Mouse (Mus musculus) kidney, adult 10 weeks (tissue): ENCODE measurements around the gene Lce6a. TPM values are rescaled to one million over a fixed set of nuclear protein-coding genes. Genes with fewer than 3 reads are reported as not detected.

Experiments used
- polyA plus RNA-seq: library from polyadenylated mRNA; stranded (reverse); fragments of 350-450 nt; fragmentation: Illumina TruSeq; extraction: RNeasy Lipid Tissue Mini Kit (QIAGEN cat#74804); gene quantifications from one replicate; pipeline ENCODE4 v1.2.3, GENCODE M21; 2014; ENCODE audit warnings: low read depth, low replicate concordance

The Lce6a gene
- polyA plus RNA-seq: not detected

DNA sequence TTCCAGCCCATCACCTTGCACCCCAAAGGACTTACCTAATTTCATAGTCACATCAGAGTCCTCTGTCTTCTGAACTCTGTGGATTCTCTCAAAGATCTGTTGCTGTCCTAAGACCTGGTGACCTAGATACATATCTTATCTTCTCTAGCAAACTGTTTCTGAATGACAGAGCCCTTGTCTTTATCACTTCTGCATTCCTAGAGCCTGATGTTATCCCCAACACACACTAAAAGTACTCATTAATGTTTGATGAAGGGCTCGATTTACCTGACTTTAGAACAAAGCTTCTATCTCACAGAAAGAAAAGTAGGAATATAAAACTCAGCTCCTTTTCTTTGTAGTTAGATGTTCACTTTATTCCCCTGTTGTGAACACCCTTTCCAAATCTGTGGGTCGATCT is at the start of gene Lce6a:
Gene Lce6a (minus strand): TSS at position 101 of the 400 bp plus-strand sequence.

DNA sequence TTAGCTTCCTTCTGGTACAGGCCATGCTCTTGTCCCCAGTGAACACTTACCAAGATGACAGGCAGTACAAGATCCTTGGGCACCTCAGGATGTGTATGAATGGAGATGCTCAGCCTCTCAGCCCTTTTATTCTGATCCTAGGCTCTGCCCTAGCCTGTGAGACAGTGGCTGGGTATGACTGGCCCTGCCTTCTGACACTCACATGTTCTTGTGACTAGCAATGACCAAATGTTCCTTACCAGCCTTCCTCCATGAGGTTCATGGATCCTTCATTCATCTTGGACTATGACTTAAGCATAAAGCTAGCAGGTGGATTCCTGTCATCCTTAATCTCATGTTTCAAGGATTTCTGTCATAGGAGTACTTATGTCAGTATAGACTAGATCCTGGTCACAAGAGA is 48.8 kb upstream of the Lce6a start, which contains the start of gene Lce1a2:
Gene Lce1a2 (minus strand): TSS at position 101 of the 400 bp plus-strand sequence.

DNA sequence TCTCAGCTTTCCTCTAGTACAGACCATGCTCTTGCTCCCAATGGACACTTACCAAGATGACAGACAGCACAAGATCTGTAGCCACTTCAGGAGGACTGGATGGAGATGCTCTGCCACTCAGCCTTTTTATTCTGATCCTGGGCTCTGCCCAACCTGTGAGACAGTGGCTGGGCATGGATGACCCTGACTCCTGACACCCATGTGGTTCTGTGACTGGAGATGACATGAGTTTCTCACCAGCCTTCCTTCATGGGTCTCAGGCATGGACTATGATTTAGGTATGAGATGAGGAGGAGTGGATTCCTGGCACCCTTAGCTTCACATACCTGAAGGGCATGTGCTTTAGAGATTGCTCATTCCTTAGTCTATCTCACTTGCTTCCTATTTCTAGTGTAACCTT is 35.4 kb upstream of the Lce6a start, which contains the start of gene Lce1b:
Gene Lce1b (minus strand): TSS at position 101 of the 400 bp plus-strand sequence.

DNA sequence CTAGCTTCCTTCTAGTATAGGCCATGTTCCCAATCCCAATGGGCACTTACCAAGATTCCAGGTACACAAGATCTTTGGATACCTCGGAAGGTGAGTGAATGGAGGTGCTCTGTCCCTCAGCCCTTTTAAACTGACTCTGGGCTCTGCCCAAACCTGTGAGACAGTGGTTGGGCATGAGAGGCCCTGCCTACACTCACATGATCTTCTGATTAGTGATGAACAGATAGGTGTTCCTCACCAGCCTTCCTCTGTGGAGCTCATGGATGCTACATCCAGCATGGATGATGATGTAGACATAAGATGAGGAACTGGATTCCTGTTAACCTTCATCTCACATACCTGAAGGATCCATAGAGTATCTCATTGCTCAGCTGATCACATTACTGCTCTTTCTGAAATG is 26.7 kb upstream of the Lce6a start, which contains the start of gene Lce1a1:
Gene Lce1a1 (minus strand): TSS at position 101 of the 400 bp plus-strand sequence.

DNA sequence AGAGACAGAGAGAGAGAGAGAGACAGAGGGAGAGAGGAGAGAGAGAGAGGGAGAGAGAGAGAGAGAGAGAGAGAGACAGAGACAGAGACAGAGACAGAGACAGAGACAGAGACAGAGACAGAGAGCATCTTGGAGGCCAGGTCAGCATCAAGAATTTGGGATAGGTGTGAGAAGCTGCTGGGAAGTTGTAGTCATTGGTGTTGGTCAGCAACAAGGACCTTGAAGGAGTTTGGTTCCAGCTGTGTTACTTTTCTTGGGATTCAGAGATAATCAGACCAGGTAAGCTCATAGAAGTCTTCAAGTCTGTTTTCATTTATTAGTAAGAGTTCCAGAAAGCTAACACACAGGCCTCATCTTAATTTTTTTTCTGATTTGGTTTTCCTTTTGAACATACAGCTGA is 14.1 kb downstream of the Lce6a start, which contains the start of gene 2210017I01Rik:
Gene 2210017I01Rik (minus strand): TSS at position 101 of the 400 bp plus-strand sequence.

DNA sequence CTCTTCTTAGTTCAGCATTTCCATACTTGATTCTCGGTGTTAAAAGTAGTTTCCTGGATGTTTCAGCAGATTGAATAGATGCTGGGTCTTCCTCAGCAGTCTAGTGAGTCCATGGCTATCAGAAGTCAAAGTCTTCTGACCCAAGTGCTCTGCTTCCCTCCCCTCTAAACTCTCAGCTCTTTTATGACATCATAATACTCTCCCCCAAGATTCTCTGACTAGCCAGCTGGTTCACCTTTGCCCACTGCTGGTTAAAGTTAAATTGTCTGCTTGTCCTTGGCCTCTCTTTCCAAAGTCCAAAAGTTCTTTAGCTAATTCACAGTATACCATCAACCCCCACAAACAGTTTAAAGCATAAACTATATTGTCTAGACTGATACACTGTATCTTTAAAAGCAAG is 32.6 kb downstream of the Lce6a start, which contains the start of gene Smcp:
Gene Smcp (minus strand): TSS at position 140 of the 400 bp plus-strand sequence.

DNA sequence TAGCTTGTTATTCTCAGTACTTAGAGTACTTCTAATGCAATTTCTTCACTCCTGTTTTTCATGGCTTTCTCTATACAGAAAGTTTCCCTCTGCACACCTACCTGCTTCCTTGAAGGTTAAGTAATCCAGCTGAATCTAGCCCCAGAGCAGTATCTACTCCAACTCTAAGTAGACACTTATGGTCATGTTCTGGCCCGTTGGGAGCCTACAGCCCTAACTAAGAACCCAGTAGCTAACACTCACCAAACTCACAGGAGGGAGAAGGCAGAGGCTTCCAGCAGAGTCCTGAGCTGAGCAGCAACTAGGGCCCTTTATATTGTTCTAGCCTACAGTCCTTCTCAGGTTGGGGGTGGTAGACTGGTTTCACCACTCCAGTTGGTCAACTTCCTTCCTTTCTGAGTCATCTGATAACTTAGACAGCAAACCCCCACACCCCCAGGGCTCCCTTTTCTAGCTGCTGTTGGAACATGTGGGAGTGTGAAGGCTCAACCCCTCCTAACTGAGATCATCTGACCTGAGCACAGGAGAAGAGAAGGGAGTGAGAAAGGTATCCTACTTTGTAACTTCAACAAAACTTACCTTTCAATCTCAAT is 47.9 kb downstream of the Lce6a start, which contains the start of gene Ivl:
Gene Ivl (minus strand): TSS at position 287 of the 593 bp plus-strand sequence.

Other genes with a start within 250 kb of the Lce6a start
- gene Sprr2h, start 236.0 kb downstream of the Lce6a start, polyA plus RNA-seq: not detected
- not detected for gene Sprr2i, start 213.7 kb downstream of the Lce6a start, polyA plus RNA-seq
- not detected for gene Sprr2j-ps, start 203.6 kb downstream of the Lce6a start, polyA plus RNA-seq
- 4.8 TPM for gene Gm9774, start 192.2 kb downstream of the Lce6a start, polyA plus RNA-seq
- not detected for gene Sprr2k, start 189.1 kb downstream of the Lce6a start, polyA plus RNA-seq
- not detected for gene Sprr1b, start 182.9 kb downstream of the Lce6a start, polyA plus RNA-seq
- not detected for gene Sprr3, start 162.9 kb downstream of the Lce6a start, polyA plus RNA-seq
- 9.1 TPM for gene Sprr1a, start 135.8 kb downstream of the Lce6a start, polyA plus RNA-seq
- not detected for gene Sprr4, start 121.2 kb downstream of the Lce6a start, polyA plus RNA-seq
- gene 2310046K23Rik, start 87.1 kb downstream of the Lce6a start, polyA plus RNA-seq: not detected
- 0.24 TPM for gene Ivl, start 47.9 kb downstream of the Lce6a start, polyA plus RNA-seq
- 2.1 TPM for gene Smcp, start 32.7 kb downstream of the Lce6a start, polyA plus RNA-seq
- not detected for gene 2210017I01Rik, start 14.2 kb downstream of the Lce6a start, polyA plus RNA-seq
- gene Lce1a1, start 26.6 kb upstream of the Lce6a start, polyA plus RNA-seq: not detected
- gene Lce1b, start 35.3 kb upstream of the Lce6a start, polyA plus RNA-seq: not detected
- not detected for gene Lce1a2, start 48.7 kb upstream of the Lce6a start, polyA plus RNA-seq
- not detected for gene Lce1c, start 57.6 kb upstream of the Lce6a start, polyA plus RNA-seq
- gene Lce1d, start 65.5 kb upstream of the Lce6a start, polyA plus RNA-seq: not detected
- gene Lce1e, start 87.4 kb upstream of the Lce6a start, polyA plus RNA-seq: not detected
- gene Lce1f, start 98.7 kb upstream of the Lce6a start, polyA plus RNA-seq: not detected
- gene Gm38119, start 117.4 kb upstream of the Lce6a start, polyA plus RNA-seq: not detected
- not detected for gene Lce1g, start 130.7 kb upstream of the Lce6a start, polyA plus RNA-seq
- not detected for gene Lce1h, start 143.4 kb upstream of the Lce6a start, polyA plus RNA-seq
- gene Lce1i, start 157.2 kb upstream of the Lce6a start, polyA plus RNA-seq: not detected
- not detected for gene Lce1j, start 168.9 kb upstream of the Lce6a start, polyA plus RNA-seq
- gene Lce1k, start 186.2 kb upstream of the Lce6a start, polyA plus RNA-seq: not detected
- gene Kprp, start 205.6 kb upstream of the Lce6a start, polyA plus RNA-seq: not detected
- not detected for gene Lce1l, start 229.6 kb upstream of the Lce6a start, polyA plus RNA-seq
- not detected for gene 2310050C09Rik, start 248.6 kb upstream of the Lce6a start, polyA plus RNA-seq